Mouse (Mus musculus) kidney, postnatal 0 days (tissue): ENCODE measurements around the gene Hist4h4. TPM values are rescaled to one million over a fixed set of nuclear protein-coding genes. Genes with fewer than 3 reads are reported as not detected.

Experiments
- ATAC-seq: fragments of 200-750 bp; cut with Nextera tagmentation; replicated peaks from 2 replicates; pipeline ENCODE4 v1.8.0; 2017; ENCODE audit warnings: low read depth, moderate number of reproducible peaks, moderate TSS enrichment, moderate library complexity; ENCODE audit not compliant: low FRiP score
- DNase-seq: peaks from one replicate; pipeline ENCODE4 v3.0.0-alpha.2; 2016; ENCODE audit warnings: low spot score
- H3K27ac ChIP-seq: fragments of 300-500 bp; sonication (generic); 2 replicates; pipeline ENCODE4 v1.5.1; 2014; ENCODE audit warnings: mild to moderate bottlenecking
- H3K27me3 ChIP-seq: fragments of 300-500 bp; sonication (generic); 2 replicates; pipeline ENCODE4 v1.6.1; 2014; ENCODE audit warnings: low read length, mixed read lengths; ENCODE audit not compliant: insufficient read depth
- H3K36me3 ChIP-seq: fragments of 300-500 bp; sonication (generic); 2 replicates; pipeline ENCODE4 v1.6.1; 2014; ENCODE audit warnings: low read length, mixed read lengths; ENCODE audit not compliant: insufficient read depth
- H3K4me1 ChIP-seq: fragments of 300-500 bp; sonication (generic); replicated peaks from 2 replicates; pipeline ENCODE4 v1.6.1; 2014; ENCODE audit warnings: antibody characterized with exemption, low read length, mixed read lengths; ENCODE audit not compliant: insufficient read depth
- H3K4me2 ChIP-seq: fragments of 300-500 bp; sonication (generic); 2 replicates; pipeline ENCODE4 v1.6.1; 2014; ENCODE audit warnings: mild to moderate bottlenecking, low read length, moderate library complexity, mixed read lengths
- H3K4me3 ChIP-seq: fragments of 300-500 bp; sonication (generic); replicated peaks from 2 replicates; pipeline ENCODE4 v1.5.1; 2014; ENCODE audit warnings: low read depth, low read length
- H3K9ac ChIP-seq: fragments of 300-500 bp; sonication (generic); 2 replicates; pipeline ENCODE4 v1.6.1; 2014; ENCODE audit warnings: low read depth, low read length
- H3K9me3 ChIP-seq: fragments of 300-500 bp; sonication (generic); replicated peaks from 2 replicates; pipeline ENCODE4 v1.6.1; 2016; ENCODE audit warnings: low read length, inconsistent platforms, mixed read lengths
- CTCF ChIP-seq: IDR thresholded peaks from 2 replicates; pipeline ENCODE4 v1.5.1; 2016; ENCODE audit warnings: antibody characterized with exemption, low read depth, mild to moderate bottlenecking, moderate library complexity
- WGBS: fragments of 180-500 bp; shearing (Covaris S2); extraction: QIAGEN DNeasy Blood & Tissue Kit; methylation state at CpG from one replicate; pipeline ENCODE4 v1.1.7; 2014; 5-methylcytosine and 5-hydroxymethylcytosine counted together
- polyA plus RNA-seq: library from polyadenylated mRNA; unstranded; fragments of >200 nt; fragmentation: Nextera tagmentation; extraction: Ambion mirVana; gene quantifications from 2 replicates; pipeline ENCODE4 v1.2.1, GENCODE M21; 2015

Hist4h4 gene
- polyA plus RNA-seq, 1 experiment from 2014 or later, result 0.88 TPM

DNA sequence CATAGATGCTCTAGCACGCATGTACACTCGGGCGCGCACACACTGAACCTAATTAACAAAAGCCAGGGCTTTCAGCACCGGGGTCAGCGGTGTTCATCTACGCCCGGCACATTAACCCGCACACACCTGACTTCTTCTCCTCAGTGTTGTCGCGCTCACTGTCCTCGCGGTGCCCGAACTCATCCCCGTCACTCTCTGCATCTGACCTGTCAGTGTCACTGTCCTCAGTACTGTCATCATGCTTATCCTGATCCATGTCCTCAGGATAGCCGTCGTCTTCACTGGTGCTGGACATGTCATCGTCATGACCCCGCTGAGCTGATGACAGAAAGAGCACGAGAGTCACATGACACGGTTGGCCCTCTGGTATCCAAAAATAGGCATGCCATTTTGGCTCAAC is 16.2 kb upstream of the Hist4h4 start:
- no peak for TF ChIP-seq CTCF
- H3K4me3 ChIP-seq, result no peak overlapping the region
- no peaks in the 10 kb centered on the region for H3K4me1 ChIP-seq
- no peak overlapping the region for H3K9ac ChIP-seq
- H3K4me2 ChIP-seq, result no peak overlapping the region
- no peaks in the 10 kb centered on the region for H3K9me3 ChIP-seq
- peaks cover 85% of the 10 kb centered on the region for H3K36me3 ChIP-seq
- 94% methylated on average over 21 of the region's 21 CpGs for WGBS
- H3K27ac ChIP-seq, result no peak overlapping the region
- no peak for DNase-seq
- no peaks in the 10 kb centered on the region for H3K27me3 ChIP-seq
- no peak for ATAC-seq

DNA sequence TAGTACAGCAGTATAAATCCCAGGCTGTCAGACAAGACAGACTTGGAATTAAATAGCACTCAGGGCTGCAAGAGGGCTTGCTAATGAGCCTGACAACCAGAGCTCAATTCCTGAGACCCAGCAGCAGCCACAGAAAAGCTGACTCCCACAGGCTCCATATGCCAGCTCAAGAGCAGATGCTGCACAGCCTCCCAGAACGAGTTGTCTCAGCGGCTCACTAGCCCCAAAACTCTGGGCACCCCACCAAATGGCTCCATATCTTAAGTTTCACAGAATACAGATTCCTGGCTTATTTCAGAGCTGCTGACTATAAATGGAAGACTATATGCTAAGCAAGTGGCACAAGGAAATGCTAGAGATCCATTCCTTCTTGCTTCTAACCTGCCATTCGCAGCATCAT is 13.3 kb upstream of the Hist4h4 start:
- no peaks in the 10 kb centered on the region for H3K9me3 ChIP-seq
- DNase-seq, result no peak
- no peak overlapping the region for H3K27ac ChIP-seq
- TF ChIP-seq CTCF, result no peak
- WGBS, result 92% methylated on average over 3 of the region's 3 CpGs
- H3K9ac ChIP-seq, result no peak overlapping the region
- H3K4me3 ChIP-seq, result no peak overlapping the region
- peaks cover 87% of the 10 kb centered on the region for H3K36me3 ChIP-seq
- no peak overlapping the region for H3K4me2 ChIP-seq
- no peak for ATAC-seq
- H3K4me1 ChIP-seq, result no peaks in the 10 kb centered on the region
- no peaks in the 10 kb centered on the region for H3K27me3 ChIP-seq

- 93% methylated on average over 21 of the region's 21 CpGs for WGBS
- Histone ChIP-seq H3K9ac (no peak overlapping the region), H3K27ac (no peak overlapping the region), H3K4me2 (no peak overlapping the region), H3K27me3 (no peaks in the 10 kb centered on the region), H3K4me1 (no peaks in the 10 kb centered on the region), H3K4me3 (no peak overlapping the region), H3K36me3 (peaks cover 86% of the 10 kb centered on the region), H3K9me3 (no peaks in the 10 kb centered on the region)
- no peak for DNase-seq
- ATAC-seq, result no peak
- TF ChIP-seq CTCF, result no peak
These were observed 12.6 kb upstream of the Hist4h4 start for GRCm38 (mm10) chr6:136816826-136817225.

DNA sequence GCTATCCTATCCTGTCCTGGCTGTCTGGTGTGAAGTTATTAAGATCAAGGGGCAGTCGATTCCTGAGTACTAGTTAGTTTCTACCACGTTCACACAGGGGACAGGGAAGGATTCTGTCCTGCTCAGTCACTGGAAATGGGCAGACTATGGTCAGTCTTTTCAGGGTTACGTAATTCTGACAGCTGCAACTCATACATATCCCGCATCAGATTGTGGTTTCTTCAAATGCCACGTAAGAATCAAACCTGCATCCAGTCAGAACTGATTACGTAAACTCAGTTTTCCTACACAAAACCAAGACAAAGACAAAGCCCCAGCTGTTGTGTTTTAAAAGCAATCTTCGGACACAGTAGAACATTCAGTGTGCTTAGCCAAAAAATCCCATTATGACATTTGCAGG is 11.2 kb upstream of the Hist4h4 start:
- H3K9ac ChIP-seq, result no peak overlapping the region
- H3K4me2 ChIP-seq, result no peak overlapping the region
- ATAC-seq, result no peak
- peaks cover 72% of the 10 kb centered on the region for H3K36me3 ChIP-seq
- no peaks in the 10 kb centered on the region for H3K27me3 ChIP-seq
- no peak for TF ChIP-seq CTCF
- DNase-seq, result no peak
- no peaks in the 10 kb centered on the region for H3K9me3 ChIP-seq
- no peak overlapping the region for H3K4me3 ChIP-seq
- no peaks in the 10 kb centered on the region for H3K4me1 ChIP-seq
- H3K27ac ChIP-seq, result no peak overlapping the region
- WGBS, result 96% methylated on average over 7 of the region's 7 CpGs

DNA sequence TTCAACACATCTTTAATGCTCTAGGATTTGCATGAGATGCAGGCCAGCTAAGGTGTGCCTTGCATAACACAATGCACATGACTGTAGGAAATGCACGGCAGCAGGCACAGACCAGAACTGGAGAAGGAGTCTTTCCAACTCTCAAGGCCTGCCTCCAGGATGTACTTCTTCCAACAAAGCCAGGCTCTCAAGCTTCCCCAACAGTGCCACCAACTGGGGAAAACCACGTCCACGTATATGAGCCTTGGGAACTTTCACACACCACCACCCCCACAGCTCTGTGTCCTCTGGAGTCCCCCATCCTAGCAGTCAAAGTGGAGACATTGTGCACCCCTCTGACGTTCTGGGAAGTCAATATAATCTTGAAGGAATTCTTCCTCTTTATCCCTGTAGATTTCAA is 8.9 kb upstream of the Hist4h4 start:
- DNase-seq, result no peak
- Histone ChIP-seq H3K36me3 (peaks cover 52% of the 10 kb centered on the region), H3K4me2 (no peak overlapping the region), H3K27me3 (no peaks in the 10 kb centered on the region), H3K27ac (no peak overlapping the region), H3K4me3 (no peak overlapping the region), H3K9me3 (no peaks in the 10 kb centered on the region), H3K4me1 (peaks cover 7% of the 10 kb centered on the region), H3K9ac (no peak overlapping the region)
- ATAC-seq, result no peak
- 34% methylated on average over 4 of the region's 4 CpGs for WGBS
- peak; percentile 41; the same call in 1 of the 2 replicates for TF ChIP-seq CTCF

- DNase-seq (no peak), ATAC-seq (no peak)
- H3K4me2 ChIP-seq, result no peak overlapping the region
- no peak overlapping the region for H3K27ac ChIP-seq
- no peak for TF ChIP-seq CTCF
- peaks cover 7% of the 10 kb centered on the region for H3K4me1 ChIP-seq
- WGBS, result 85% methylated on average over 10 of the region's 10 CpGs
- no peaks in the 10 kb centered on the region for H3K27me3 ChIP-seq
- H3K9ac ChIP-seq, result no peak overlapping the region
- no peaks in the 10 kb centered on the region for H3K9me3 ChIP-seq
- H3K36me3 ChIP-seq, result peaks cover 34% of the 10 kb centered on the region
- H3K4me3 ChIP-seq, result no peak overlapping the region
These were observed 7.0 kb upstream of the Hist4h4 start for GRCm38 (mm10) chr6:136811196-136811595.

DNA sequence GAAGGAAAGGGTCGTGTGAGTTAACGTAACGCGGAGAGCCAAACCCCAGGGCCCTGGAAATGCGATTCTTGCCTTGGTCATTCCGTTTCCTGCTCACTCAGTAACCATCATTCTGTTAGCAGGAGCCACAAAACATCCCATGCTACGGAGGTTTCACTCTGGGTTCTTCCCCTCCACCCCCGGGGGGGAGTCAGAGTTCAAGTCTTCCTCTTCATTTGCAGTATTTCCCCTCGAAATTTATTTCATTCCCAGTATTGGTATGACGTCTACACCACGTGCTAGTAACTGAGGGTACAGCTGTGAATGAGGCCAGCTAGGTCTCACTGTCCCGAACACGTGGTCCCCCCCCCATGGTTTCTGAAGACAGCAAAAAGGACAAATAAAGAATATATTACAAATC is 5.5 kb upstream of the Hist4h4 start:
- H3K4me2 ChIP-seq, result peak overlapping the region; percentile 87
- H3K4me1 ChIP-seq, result peaks cover 7% of the 10 kb centered on the region
- H3K4me3 ChIP-seq, result peak overlapping the region; percentile 61
- no peak overlapping the region for H3K9ac ChIP-seq
- no peak for ATAC-seq
- no peak overlapping the region for H3K27ac ChIP-seq
- H3K27me3 ChIP-seq, result no peaks in the 10 kb centered on the region
- TF ChIP-seq CTCF, result no peak
- H3K36me3 ChIP-seq, result peaks cover 26% of the 10 kb centered on the region
- WGBS, result 69% methylated on average over 13 of the region's 13 CpGs
- no peaks in the 10 kb centered on the region for H3K9me3 ChIP-seq
- no peak for DNase-seq
